Mouse (Mus musculus): ENCODE data around the gene Abhd5. TPM values are rescaled to one million over a fixed set of nuclear protein-coding genes. Genes with fewer than 3 reads are reported as not detected.
"Not testable (repeated sequence)": the region's sequence is repeated elsewhere in the genome, so short reads cannot be mapped to it uniquely, and the experiment has no call there.

Abhd5 gene
- polyA plus RNA-seq, 1 experiment from 2014 or later = 22.3 TPM

DNA sequence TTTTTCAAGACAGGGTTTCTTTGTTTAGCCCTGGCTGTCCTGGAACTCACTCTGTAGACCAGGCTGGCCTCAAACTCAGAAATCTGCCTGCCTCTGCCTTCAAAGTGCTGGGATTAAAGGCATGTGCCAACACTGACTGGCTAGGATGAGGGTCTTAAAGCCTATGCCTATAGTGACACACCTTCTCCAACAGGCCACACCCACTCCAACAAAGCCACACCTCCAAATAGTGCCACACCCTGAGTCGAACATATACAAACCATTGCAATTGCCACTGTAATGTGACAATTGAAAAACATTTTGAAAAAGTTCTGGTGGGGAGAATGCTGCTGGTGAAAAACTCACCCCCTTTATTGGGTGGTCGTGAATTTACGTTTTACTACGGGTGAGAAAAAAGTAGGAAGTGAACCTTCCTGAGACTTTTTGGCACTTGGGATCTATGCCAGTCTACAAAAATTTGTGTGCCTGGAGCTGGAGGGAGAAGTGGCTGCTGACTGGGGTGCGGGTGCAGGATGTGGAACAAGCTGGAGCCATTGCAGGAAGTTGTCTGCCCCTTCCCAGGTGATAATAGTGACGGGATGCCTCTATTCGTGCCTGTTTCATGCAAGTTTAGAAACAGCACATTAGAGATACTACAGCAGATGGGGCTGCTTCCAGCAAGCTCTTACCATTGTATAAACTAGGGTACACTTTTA, 39.0 kb upstream of the Abhd5 start:
- no peak overlapping the region for H3K4me3 ChIP-seq (ENCODE audit: low read depth, low read length)
- 62% methylated on average over 7 of the region's 7 CpGs for WGBS (ENCODE audit: insufficient replicate concordance)
- TF ChIP-seq EP300 (IDR thresholded peaks at IDR 0.05; ENCODE audit: low read depth) (no peak), CTCF (IDR thresholded peaks at IDR 0.05; ENCODE audit: low read depth) (no peak)
- DNase-seq (no peak), ATAC-seq (no peak)
- no peak overlapping the region for H3K4me2 ChIP-seq (ENCODE audit: low read depth, low read length)
- no peak overlapping the region for H3K9ac ChIP-seq (replicated peaks)
- H3K27ac ChIP-seq (ENCODE audit: low read depth) = no peak overlapping the region
- no peaks in the 10 kb centered on the region for H3K27me3 ChIP-seq (ENCODE audit: insufficient read depth, low read length)
- peaks cover 16% of the 10 kb centered on the region for H3K4me1 ChIP-seq (ENCODE audit: insufficient read depth)
- no peaks in the 10 kb centered on the region for H3K9me3 ChIP-seq (ENCODE audit: low read length)
- no peaks in the 10 kb centered on the region for H3K36me3 ChIP-seq (replicated peaks; ENCODE audit: insufficient read depth, low read length)

DNA sequence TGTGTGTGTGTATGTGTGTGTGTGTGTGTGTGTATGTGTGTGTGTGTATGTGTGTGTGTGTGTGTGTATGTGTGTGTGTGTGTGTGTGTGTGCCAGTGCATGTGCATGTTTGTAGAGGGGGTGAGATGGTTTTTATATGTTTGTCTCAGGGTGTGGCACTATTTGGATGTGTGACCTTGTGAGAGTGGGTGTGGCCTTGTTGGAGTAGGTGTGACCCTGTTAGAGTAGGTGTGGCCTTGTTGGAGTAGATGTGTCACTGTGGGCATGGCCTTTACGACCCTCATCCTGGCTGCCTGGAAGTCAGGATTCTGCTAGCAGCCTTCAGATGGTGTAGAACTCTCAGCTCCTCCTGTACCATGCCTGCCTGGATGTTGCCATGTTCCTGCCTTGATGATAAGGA, 38.3 kb upstream of the Abhd5 start:
- not testable (repeated sequence) for H3K9ac ChIP-seq (replicated peaks); H3K9me3 ChIP-seq (ENCODE audit: low read length); H3K27ac ChIP-seq (ENCODE audit: low read depth); H3K4me2 ChIP-seq (ENCODE audit: low read depth, low read length); H3K27me3 ChIP-seq (ENCODE audit: insufficient read depth, low read length); DNase-seq; H3K36me3 ChIP-seq (replicated peaks; ENCODE audit: insufficient read depth, low read length); H3K4me3 ChIP-seq (ENCODE audit: low read depth, low read length)
- peak; percentile 19; the same call in 1 of the 2 replicates for ATAC-seq
- peaks cover 22% of the 10 kb centered on the region for H3K4me1 ChIP-seq (ENCODE audit: insufficient read depth)
- 53% methylated on average over 1 of the region's 1 CpGs for WGBS (ENCODE audit: insufficient replicate concordance)

DNA sequence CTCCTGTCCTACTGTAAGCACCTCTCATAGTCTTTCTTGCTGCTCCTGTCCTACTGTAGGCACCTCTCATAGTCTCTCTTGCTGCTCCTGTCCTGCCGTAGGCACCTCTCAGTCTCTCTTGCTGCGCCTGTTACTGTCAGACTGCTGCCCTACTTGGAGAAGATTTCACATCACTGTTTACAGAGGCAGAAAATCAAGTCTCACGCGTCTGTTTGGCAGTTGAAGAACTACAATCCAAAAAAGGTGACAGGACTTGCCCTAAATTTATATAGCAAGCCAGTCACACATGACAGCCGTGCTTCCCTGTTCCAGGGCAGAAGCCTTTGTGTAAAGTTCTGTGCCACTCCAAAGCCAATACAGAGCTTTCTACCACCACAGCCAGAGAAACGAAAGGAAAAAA, 37.0 kb upstream of the Abhd5 start:
- TF ChIP-seq EP300 (IDR thresholded peaks at IDR 0.05; ENCODE audit: low read depth) (no peak), CTCF (IDR thresholded peaks at IDR 0.05; ENCODE audit: low read depth) (no peak)
- H3K27ac ChIP-seq (ENCODE audit: low read depth) = no peak overlapping the region
- ATAC-seq (no peak), DNase-seq (no peak)
- H3K9me3 ChIP-seq (ENCODE audit: low read length) = no peaks in the 10 kb centered on the region
- H3K27me3 ChIP-seq (ENCODE audit: insufficient read depth, low read length) = no peaks in the 10 kb centered on the region
- H3K4me1 ChIP-seq (ENCODE audit: insufficient read depth) = peaks cover 23% of the 10 kb centered on the region
- H3K4me3 ChIP-seq (ENCODE audit: low read depth, low read length) = no peak overlapping the region
- no peaks in the 10 kb centered on the region for H3K36me3 ChIP-seq (replicated peaks; ENCODE audit: insufficient read depth, low read length)
- no peak overlapping the region for H3K9ac ChIP-seq (replicated peaks)
- WGBS (ENCODE audit: insufficient replicate concordance) = 75% methylated on average over 6 of the region's 6 CpGs
- H3K4me2 ChIP-seq (ENCODE audit: low read depth, low read length) = no peak overlapping the region

DNA sequence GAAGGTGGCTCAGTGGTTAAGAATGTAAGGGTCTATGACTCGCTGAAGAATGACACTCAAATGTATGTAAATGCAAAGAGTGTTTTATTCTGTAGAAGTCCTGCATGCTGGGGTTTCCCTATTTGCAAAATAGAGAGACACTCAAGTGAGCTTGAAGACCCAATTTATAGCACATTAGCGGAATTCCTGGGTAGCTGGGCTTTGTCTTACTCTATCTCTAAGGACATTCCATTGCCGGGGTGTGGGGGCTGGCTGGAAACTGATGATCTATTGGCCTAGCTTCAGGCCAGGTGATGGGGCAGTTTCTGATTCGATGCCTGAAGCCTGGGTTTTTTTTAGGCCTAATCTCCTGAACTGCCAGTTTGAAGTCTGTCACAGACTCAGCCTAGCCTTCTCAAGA, 36.5 kb upstream of the Abhd5 start:
- Histone ChIP-seq H3K4me1 (ENCODE audit: insufficient read depth) (peaks cover 23% of the 10 kb centered on the region), H3K9ac (replicated peaks) (no peak overlapping the region), H3K36me3 (replicated peaks; ENCODE audit: insufficient read depth, low read length) (no peaks in the 10 kb centered on the region), H3K4me3 (ENCODE audit: low read depth, low read length) (no peak overlapping the region), H3K27ac (ENCODE audit: low read depth) (no peak overlapping the region), H3K9me3 (ENCODE audit: low read length) (no peaks in the 10 kb centered on the region), H3K4me2 (ENCODE audit: low read depth, low read length) (no peak overlapping the region), H3K27me3 (ENCODE audit: insufficient read depth, low read length) (no peaks in the 10 kb centered on the region)
- no peak for ATAC-seq
- 69% methylated on average over 4 of the region's 4 CpGs for WGBS (ENCODE audit: insufficient replicate concordance)
- no peak for DNase-seq
- TF ChIP-seq EP300 (IDR thresholded peaks at IDR 0.05; ENCODE audit: low read depth) = no peak

DNA sequence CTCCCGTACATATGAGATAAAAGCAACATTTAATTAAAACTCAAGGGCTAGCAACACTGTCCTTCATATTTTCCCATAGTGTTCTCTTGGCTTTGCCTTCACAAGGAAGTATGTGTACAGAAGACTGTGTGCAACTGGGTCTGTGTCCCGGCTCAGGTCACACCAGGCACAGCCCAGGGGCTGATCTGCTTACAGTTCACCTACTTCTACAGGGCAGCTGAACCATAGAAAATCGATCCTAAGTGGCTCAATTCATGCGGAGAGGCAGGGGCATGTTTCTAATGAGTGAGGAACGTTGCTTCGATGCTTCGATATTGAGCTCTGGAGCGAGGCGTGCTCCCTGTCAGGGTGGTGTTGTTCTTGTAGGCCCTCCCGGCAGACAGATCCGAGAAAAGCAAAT, 35.9 kb upstream of the Abhd5 start:
- Histone ChIP-seq H3K27me3 (ENCODE audit: insufficient read depth, low read length) (no peaks in the 10 kb centered on the region), H3K4me2 (ENCODE audit: low read depth, low read length) (no peak overlapping the region), H3K4me3 (ENCODE audit: low read depth, low read length) (no peak overlapping the region), H3K27ac (ENCODE audit: low read depth) (no peak overlapping the region), H3K4me1 (ENCODE audit: insufficient read depth) (peaks cover 23% of the 10 kb centered on the region), H3K9me3 (ENCODE audit: low read length) (no peaks in the 10 kb centered on the region), H3K9ac (replicated peaks) (no peak overlapping the region), H3K36me3 (replicated peaks; ENCODE audit: insufficient read depth, low read length) (no peaks in the 10 kb centered on the region)
- TF ChIP-seq CTCF (IDR thresholded peaks at IDR 0.05; ENCODE audit: low read depth) (no peak), EP300 (IDR thresholded peaks at IDR 0.05; ENCODE audit: low read depth) (no peak)
- ATAC-seq (no peak), DNase-seq (no peak)
- 78% methylated on average over 11 of the region's 11 CpGs for WGBS (ENCODE audit: insufficient replicate concordance)

DNA sequence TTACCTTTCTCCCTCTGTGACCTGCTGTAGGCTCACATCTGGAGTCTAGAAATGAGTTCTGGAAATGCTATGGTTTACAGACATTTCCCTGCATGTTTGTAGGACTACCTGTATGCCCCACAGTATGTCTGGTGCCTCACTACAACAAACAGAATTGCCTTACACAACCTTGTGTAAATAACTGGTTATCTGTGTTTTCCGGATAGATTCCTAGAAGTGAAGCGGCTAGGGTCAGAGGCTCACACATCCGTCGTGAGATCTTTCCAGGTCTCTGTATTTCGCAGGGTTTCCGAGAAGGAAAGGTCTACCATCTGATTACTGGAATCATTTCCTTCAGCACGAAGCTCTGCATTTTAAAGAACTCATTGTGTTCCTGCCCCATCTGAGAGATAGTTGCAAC, 34.8 kb upstream of the Abhd5 start:
- Histone ChIP-seq H3K27ac (ENCODE audit: low read depth) (peak overlapping the region; percentile 61), H3K9ac (replicated peaks) (no peak overlapping the region), H3K36me3 (replicated peaks; ENCODE audit: insufficient read depth, low read length) (no peaks in the 10 kb centered on the region), H3K9me3 (ENCODE audit: low read length) (no peaks in the 10 kb centered on the region), H3K4me1 (ENCODE audit: insufficient read depth) (peaks cover 23% of the 10 kb centered on the region), H3K4me3 (ENCODE audit: low read depth, low read length) (no peak overlapping the region), H3K4me2 (ENCODE audit: low read depth, low read length) (0 out of 2 replicates have a peak overlapping the region, but pooled peaks have one; percentile 16), H3K27me3 (ENCODE audit: insufficient read depth, low read length) (no peaks in the 10 kb centered on the region)
- TF ChIP-seq EP300 (IDR thresholded peaks at IDR 0.05; ENCODE audit: low read depth) = no peak
- TF ChIP-seq CTCF (IDR thresholded peaks at IDR 0.05; ENCODE audit: low read depth) = no peak
- WGBS (ENCODE audit: insufficient replicate concordance) = 51% methylated on average over 7 of the region's 7 CpGs
- DNase-seq = no peak
- peak; percentile 80 for ATAC-seq

DNA sequence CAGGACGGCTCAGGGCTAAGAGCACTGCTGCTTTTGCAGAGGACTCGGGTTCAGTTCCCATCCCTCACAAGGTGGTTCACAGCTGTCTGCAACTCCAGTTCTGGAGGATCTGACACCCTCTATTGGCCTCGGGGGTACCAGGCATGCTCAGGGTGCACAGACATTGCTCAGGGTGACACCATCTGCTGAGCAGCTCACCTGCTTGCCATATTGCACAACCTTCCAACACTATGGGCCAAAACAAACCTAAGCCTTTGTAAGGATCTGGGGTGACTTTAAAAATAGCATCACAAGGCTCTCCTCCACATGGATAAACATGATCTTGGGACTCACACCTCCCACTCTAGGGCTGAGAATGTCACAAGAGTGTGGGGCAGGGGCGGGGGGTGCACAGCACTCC, 30.8 kb upstream of the Abhd5 start:
- Histone ChIP-seq H3K36me3 (replicated peaks; ENCODE audit: insufficient read depth, low read length) (no peaks in the 10 kb centered on the region), H3K4me3 (ENCODE audit: low read depth, low read length) (no peak overlapping the region), H3K4me2 (ENCODE audit: low read depth, low read length) (no peak overlapping the region), H3K9me3 (ENCODE audit: low read length) (no peaks in the 10 kb centered on the region), H3K9ac (replicated peaks) (no peak overlapping the region), H3K27ac (ENCODE audit: low read depth) (no peak overlapping the region), H3K27me3 (ENCODE audit: insufficient read depth, low read length) (no peaks in the 10 kb centered on the region), H3K4me1 (ENCODE audit: insufficient read depth) (peaks cover 22% of the 10 kb centered on the region)
- WGBS (ENCODE audit: insufficient replicate concordance) = 71% methylated on average over 4 of the region's 4 CpGs
- ATAC-seq = peak; percentile 57; the same call in 1 of the 2 replicates
- no peak for TF ChIP-seq EP300 (IDR thresholded peaks at IDR 0.05; ENCODE audit: low read depth)
- peak; percentile 14 for DNase-seq

Measured in liver, postnatal 0 days (tissue).